Mouse (Mus musculus): ENCODE results near the gene Hist1h2ac. TPM values are rescaled to one million over a fixed set of nuclear protein-coding genes. Genes with fewer than 3 reads are reported as not detected.
"Not testable (repeated sequence)": the region's sequence is repeated elsewhere in the genome, so short reads cannot be mapped to it uniquely, and the experiment has no call there.

Gene Hist1h2ac
- polyA plus RNA-seq, 1 experiment from 2014 or later, result 0.50 TPM

DNA sequence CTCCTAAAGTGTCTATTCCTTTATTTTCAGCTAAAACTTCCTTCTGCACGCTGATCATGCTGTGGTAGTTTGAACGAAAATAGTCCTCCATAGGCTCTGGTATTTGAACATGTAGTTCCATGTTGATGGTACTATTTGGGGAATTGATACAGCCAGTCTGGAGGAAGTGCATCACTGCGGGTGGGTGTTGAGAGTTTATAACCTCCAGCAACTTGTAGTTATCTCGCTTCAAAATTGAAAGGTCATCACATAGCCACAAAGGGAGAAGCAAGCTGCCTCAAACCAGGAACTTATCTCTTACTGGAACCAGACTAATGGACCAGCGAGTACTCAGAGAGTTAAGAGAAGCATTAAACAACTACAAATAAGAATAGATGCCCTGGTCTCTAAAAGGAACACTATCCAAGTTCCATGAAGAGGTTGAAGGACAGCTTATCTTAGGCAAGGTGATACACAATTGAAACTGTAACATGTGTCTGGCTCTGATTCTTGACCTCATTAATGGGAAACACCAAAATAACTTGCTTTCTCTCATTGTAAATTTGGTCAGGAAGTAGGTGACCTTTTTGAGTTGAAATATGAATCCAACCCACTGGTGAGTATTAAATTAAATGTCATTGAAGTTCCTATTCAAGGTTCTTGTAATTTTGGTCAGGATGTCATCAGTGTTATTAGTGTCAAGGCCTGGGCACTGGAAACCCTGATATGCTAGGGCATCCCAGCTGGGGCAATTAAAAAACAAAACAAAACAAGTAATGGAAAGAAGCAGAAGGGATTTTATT, 32.7 kb upstream of the Hist1h2ac start:
- no peaks in the 10 kb centered on the region for H3K36me3 ChIP-seq
- H3K9ac ChIP-seq, result no peak overlapping the region
- H3K27ac ChIP-seq, result no peak overlapping the region
- H3K27me3 ChIP-seq, result no peaks in the 10 kb centered on the region
- H3K4me1 ChIP-seq (replicated peaks), result peaks cover 4% of the 10 kb centered on the region; the same call in 1 of the 2 replicates
- no peaks in the 10 kb centered on the region for H3K9me3 ChIP-seq (replicated peaks)
- H3K4me3 ChIP-seq, result no peak overlapping the region
- no peak for ATAC-seq (replicated peaks; ENCODE audit: insufficient number of reproducible peaks, insufficient read depth, low FRiP score, low read depth)
- 48% methylated on average over 5 of the region's 5 CpGs for WGBS
- H3K4me2 ChIP-seq, result no peak overlapping the region

DNA sequence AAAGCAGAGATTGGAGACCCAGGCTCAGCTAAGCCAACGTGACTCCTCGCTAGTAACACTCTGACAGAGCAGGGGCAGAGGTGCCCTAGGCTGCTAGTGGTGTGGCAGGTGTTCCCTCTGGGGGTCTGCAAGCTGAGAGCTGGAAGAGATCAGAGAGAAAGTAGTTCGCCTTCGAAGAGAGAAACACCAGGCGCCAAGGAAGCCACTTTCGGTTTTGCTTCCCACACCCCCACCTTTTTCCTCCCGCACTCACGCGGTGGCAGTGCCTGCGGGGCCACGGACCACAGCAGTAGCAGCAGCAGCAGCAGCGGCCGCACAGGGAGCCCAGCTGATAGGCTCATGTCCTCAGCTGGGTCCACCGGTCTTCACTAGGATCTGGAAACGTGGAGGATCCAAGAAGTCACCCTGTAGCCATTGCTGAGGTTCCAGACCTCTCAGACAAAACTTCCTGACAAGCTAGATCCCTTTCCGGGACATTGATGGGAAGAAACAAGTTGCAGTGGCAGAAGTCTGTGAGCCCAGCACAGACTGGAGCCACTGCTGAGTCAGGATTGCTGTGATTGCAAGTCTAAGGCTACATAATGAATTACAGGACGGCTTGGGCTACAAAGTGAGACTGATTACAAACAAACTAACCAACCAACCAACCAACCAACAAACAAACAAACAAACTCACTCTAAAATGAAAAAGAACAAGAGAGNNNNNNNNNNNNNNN, 26.8 kb upstream of the Hist1h2ac start, which contains the start of gene Hfe:
Hfe (minus strand) TSS at position 481 of the 716 bp plus-strand sequence.
- H3K9me3 ChIP-seq (replicated peaks), result no peaks in the 10 kb centered on the region
- H3K36me3 ChIP-seq, result no peaks in the 10 kb centered on the region
- peak; percentile 47 for ATAC-seq (replicated peaks; ENCODE audit: insufficient number of reproducible peaks, insufficient read depth, low FRiP score, low read depth)
- peak within 1 kb of the TSS; percentile 87 for H3K4me2 ChIP-seq
- H3K4me1 ChIP-seq (replicated peaks), result peaks cover 18% of the 10 kb centered on the region
- peak within 1 kb of the TSS; percentile 56 for H3K4me3 ChIP-seq
- no peaks in the 10 kb centered on the region for H3K27me3 ChIP-seq
- peak within 1 kb of the TSS; percentile 17 for H3K27ac ChIP-seq
- H3K9ac ChIP-seq, result peak within 1 kb of the TSS; percentile 56
- WGBS, result 1% methylated on average over 17 of the region's 17 CpGs

DNA sequence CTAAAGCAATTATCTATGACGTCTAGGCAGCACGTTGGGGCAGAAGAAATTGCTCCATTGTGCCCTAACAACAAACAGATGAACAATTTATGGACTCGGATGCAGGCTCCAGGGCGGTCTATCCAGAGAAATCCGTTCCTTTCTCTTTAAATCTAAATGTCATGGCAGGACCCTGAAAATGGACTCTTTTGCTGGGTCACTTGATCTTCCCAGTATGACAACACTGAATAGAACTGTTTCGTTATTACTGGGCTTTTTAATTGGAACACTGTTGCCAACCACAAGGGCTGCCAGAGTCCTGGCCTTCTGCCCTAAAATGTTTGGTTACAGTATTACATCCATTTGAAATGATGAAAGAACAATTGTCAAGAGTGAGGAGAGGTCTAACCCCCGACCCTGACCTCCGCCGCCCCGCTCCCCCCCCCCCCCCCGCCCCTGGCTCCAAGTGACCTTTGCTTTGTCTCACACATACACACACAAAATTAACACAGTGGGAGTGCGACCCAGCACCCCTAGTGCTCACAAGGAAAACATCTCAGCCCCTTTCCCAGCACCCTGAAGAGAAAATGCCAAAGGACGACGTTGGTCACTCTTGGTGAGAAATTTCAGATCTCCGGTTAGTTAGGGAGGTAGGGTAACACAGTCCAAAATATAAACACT, 26.1 kb upstream of the Hist1h2ac start:
- Histone ChIP-seq H3K27me3 (no peaks in the 10 kb centered on the region), H3K4me1 (replicated peaks) (peaks cover 18% of the 10 kb centered on the region), H3K9ac (peak overlapping the region; percentile 56), H3K36me3 (no peaks in the 10 kb centered on the region), H3K27ac (peak overlapping the region; percentile 17), H3K4me2 (peak overlapping the region; percentile 87), H3K9me3 (replicated peaks) (no peaks in the 10 kb centered on the region), H3K4me3 (peak overlapping the region; percentile 56)
- WGBS, result 38% methylated on average over 15 of the region's 15 CpGs
- ATAC-seq (replicated peaks; ENCODE audit: insufficient number of reproducible peaks, insufficient read depth, low FRiP score, low read depth), result no peak

DNA sequence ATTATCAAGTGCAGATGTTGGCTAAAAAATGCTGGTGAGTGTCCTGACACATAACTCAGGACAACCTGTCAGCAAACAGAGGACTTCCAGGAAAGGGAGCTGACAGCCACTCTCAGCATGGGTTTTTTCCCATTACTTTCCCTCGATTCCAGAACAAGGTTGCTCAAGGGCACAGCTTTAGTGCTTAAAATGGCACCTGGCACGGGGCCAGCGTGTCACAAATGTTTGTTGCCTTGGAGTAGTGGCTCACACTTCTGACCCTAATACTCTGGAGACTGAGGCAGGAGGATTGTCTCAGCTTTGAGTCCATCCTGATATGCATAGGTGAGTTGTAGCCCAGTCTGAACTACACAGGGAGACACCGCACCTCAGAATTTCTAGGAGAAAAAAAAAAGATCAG, 24.9 kb upstream of the Hist1h2ac start:
- WGBS, result 48% methylated on average over 4 of the region's 4 CpGs
- H3K4me1 ChIP-seq (replicated peaks), result peaks cover 18% of the 10 kb centered on the region
- H3K4me3 ChIP-seq, result no peak overlapping the region
- no peaks in the 10 kb centered on the region for H3K36me3 ChIP-seq
- no peak overlapping the region for H3K4me2 ChIP-seq
- no peak overlapping the region for H3K9ac ChIP-seq
- H3K27me3 ChIP-seq, result no peaks in the 10 kb centered on the region
- H3K27ac ChIP-seq, result no peak overlapping the region
- H3K9me3 ChIP-seq (replicated peaks), result no peaks in the 10 kb centered on the region
- no peak for ATAC-seq (replicated peaks; ENCODE audit: insufficient number of reproducible peaks, insufficient read depth, low FRiP score, low read depth)

DNA sequence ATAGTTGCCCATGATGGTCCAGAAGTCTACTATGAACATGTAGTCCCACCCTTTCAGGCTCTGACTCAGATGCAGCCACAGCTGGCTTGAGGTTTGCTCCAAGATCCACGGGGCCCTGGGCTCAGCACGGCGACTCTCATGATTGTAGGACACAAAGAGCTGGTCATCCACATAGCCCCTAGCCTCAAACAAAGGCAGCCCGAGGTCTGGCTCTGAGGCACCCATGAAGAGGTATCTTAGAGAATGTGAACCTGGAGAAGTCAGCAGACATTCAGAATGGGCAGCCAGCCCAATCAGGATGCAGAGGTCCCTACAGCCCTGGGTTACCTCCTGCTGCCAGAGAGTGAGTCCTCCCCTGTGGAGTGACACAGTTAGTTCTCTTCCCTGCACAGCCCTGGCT, 24.3 kb upstream of the Hist1h2ac start:
- Histone ChIP-seq H3K27me3 (no peaks in the 10 kb centered on the region), H3K36me3 (no peaks in the 10 kb centered on the region), H3K27ac (no peak overlapping the region), H3K9me3 (replicated peaks) (no peaks in the 10 kb centered on the region), H3K4me2 (no peak overlapping the region), H3K9ac (no peak overlapping the region), H3K4me3 (no peak overlapping the region), H3K4me1 (replicated peaks) (peaks cover 18% of the 10 kb centered on the region)
- WGBS, result 83% methylated on average over 4 of the region's 4 CpGs
- no peak for ATAC-seq (replicated peaks; ENCODE audit: insufficient number of reproducible peaks, insufficient read depth, low FRiP score, low read depth)

DNA sequence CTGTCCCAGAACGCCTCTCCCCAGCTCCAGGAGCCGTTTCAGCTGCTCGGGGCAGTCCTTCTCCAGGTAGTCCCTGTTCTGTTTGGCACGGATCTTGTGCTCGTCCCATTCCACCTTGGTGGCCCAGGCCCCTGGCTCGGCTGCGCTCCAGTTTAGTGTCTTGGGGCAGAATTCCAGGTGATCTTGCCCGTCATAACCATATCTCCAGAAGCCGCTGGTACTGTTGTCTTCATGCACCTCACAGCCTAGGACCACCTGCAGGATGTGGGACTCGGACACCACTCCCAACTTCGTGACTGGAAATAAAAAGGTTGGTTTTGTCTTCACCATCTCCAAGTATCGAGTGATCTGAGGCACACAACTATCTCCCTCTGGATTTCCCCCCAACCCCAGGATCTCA, 23.0 kb upstream of the Hist1h2ac start:
- Histone ChIP-seq H3K27me3 (no peaks in the 10 kb centered on the region), H3K27ac (no peak overlapping the region), H3K9me3 (replicated peaks) (no peaks in the 10 kb centered on the region), H3K4me2 (no peak overlapping the region), H3K36me3 (no peaks in the 10 kb centered on the region), H3K9ac (no peak overlapping the region), H3K4me3 (no peak overlapping the region), H3K4me1 (replicated peaks) (peaks cover 18% of the 10 kb centered on the region)
- WGBS, result 91% methylated on average over 12 of the region's 12 CpGs
- ATAC-seq (replicated peaks; ENCODE audit: insufficient number of reproducible peaks, insufficient read depth, low FRiP score, low read depth), result no peak

GRCm38 (mm10) chr13:23705751-23706356, 22.1 kb upstream of the Hist1h2ac start:
- H3K36me3 ChIP-seq, result no peaks in the 10 kb centered on the region
- no peak overlapping the region for H3K4me3 ChIP-seq
- H3K9ac ChIP-seq, result no peak overlapping the region
- H3K9me3 ChIP-seq (replicated peaks), result no peaks in the 10 kb centered on the region
- peaks cover 18% of the 10 kb centered on the region for H3K4me1 ChIP-seq (replicated peaks)
- H3K4me2 ChIP-seq, result no peak overlapping the region
- WGBS, result 85% methylated on average over 7 of the region's 7 CpGs
- no peaks in the 10 kb centered on the region for H3K27me3 ChIP-seq
- no peak overlapping the region for H3K27ac ChIP-seq
- ATAC-seq (replicated peaks; ENCODE audit: insufficient number of reproducible peaks, insufficient read depth, low FRiP score, low read depth), result no peak

DNA sequence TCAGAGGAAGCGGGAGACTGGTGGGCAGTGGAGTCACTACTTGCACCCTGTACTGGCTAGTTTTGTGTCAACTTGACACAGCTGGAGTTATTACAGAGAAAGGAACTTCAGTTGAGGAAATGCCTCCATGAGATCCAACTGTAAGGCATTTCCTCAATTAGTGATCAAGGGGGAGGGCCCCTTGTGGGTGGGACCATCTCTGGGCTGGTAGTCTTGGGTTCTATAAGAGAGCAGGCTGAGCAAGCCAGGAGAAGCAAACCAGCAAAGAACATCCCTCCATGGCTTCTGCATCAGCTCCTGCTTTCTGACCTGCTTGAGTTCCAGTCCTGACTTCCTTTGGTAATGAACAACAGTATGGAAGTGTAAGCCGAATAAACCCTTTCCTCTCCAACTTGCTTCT, 19.1 kb upstream of the Hist1h2ac start:
- not testable (repeated sequence) for H3K27ac ChIP-seq; H3K36me3 ChIP-seq; H3K4me2 ChIP-seq; H3K27me3 ChIP-seq; H3K9me3 ChIP-seq (replicated peaks); ATAC-seq (replicated peaks; ENCODE audit: insufficient number of reproducible peaks, insufficient read depth, low FRiP score, low read depth); H3K4me3 ChIP-seq; H3K9ac ChIP-seq; H3K4me1 ChIP-seq (replicated peaks)
- WGBS, result 77% methylated on average over 2 of the region's 2 CpGs

- no peaks in the 10 kb centered on the region for H3K36me3 ChIP-seq
- H3K9ac ChIP-seq, result no peak overlapping the region
- H3K27ac ChIP-seq, result no peak overlapping the region
- no peaks in the 10 kb centered on the region for H3K27me3 ChIP-seq
- H3K4me1 ChIP-seq (replicated peaks), result peaks cover 4% of the 10 kb centered on the region
- 75% methylated on average over 4 of the region's 4 CpGs for WGBS
- H3K4me2 ChIP-seq, result no peak overlapping the region
- no peak overlapping the region for H3K4me3 ChIP-seq
- ATAC-seq (replicated peaks; ENCODE audit: insufficient number of reproducible peaks, insufficient read depth, low FRiP score, low read depth), result no peak
- H3K9me3 ChIP-seq (replicated peaks), result no peaks in the 10 kb centered on the region
Measured at GRCm38 (mm10) chr13:23702220-23702619, 18.5 kb upstream of the Hist1h2ac start.

DNA sequence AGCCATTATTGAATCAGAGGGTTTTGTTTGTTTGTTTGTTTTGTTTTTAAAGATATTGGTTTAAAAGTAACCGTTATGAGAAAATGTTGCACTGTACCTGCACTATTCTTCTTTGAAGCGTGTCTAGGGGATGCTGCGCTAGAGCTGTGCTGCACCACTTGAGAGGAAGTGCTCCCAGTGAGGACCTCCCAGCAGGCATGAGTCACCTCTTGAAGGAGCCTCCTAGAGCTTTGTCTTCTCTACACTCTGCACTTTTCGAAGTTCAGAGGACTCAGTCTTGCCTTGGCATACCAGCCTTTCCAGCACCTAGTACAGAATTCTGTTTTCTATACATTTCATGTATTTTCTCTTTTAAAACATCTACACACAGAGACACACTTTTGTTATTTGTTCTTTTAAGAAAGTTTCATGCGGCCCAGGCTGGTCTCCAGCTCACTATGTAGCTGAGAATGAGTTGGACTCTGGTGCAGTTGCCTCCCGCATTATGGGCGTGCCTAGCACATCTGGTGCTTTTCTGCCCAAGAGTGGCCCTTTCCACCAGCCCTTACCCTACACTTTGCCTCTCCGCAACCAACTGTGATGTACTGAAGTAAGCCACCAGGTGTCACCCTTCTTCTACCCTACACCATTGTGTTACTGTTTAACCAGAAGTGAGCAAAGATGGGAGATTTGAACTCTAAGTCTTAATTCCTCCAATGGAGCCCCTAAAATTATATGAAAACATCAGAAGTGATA, 17.2 kb upstream of the Hist1h2ac start:
- H3K27me3 ChIP-seq, result no peaks in the 10 kb centered on the region
- ATAC-seq (replicated peaks; ENCODE audit: insufficient number of reproducible peaks, insufficient read depth, low FRiP score, low read depth), result peak; percentile 36; the same call in 1 of the 2 replicates
- H3K4me3 ChIP-seq, result no peak overlapping the region
- H3K4me1 ChIP-seq (replicated peaks), result peaks cover 7% of the 10 kb centered on the region
- H3K27ac ChIP-seq, result no peak overlapping the region
- 19% methylated on average over 8 of the region's 8 CpGs for WGBS
- H3K9ac ChIP-seq, result no peak overlapping the region
- no peak overlapping the region for H3K4me2 ChIP-seq
- no peaks in the 10 kb centered on the region for H3K36me3 ChIP-seq
- no peaks in the 10 kb centered on the region for H3K9me3 ChIP-seq (replicated peaks)
